Mouse (Mus musculus): ENCODE measurements around the gene Lmod2. TPM values are rescaled to one million over a fixed set of nuclear protein-coding genes. Genes with fewer than 3 reads are reported as not detected.
A peak's percentile ranks its signal among the peaks of the same experiment; 100 is the strongest.

Gene Lmod2
- 10 to 100 TPM; 11.5 to 17.4 TPM for total RNA-seq (2021)
- long read RNA-seq, experiment 1, partial matches to known transcripts = 0 of 2 reads
- long read RNA-seq, experiment 1, other reads (novel, unspliced or antisense) = 0 of 2 reads
- long read RNA-seq, experiment 2, partial matches to known transcripts = 0 of 1 reads
- long read RNA-seq, experiment 2, other reads (novel, unspliced or antisense) = 0 of 1 reads

DNA sequence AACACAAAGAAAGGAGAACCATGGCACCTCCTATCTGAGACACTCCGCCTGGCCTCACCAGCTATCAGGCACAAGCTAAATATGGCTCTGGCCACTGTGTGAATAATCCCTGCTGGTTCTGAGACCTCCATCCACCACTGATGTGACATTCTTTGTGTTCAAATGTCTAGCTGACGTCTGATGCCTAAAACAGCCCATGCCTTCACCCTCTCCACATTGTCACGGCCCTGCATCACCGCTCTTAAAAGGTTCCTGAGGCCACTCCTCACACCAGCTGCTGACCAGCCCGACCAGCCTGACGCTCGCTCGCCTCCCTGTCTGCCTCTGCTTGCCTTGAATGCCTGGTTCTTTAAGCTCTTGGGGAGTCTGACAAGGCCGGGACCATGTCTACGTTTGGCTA is at the start of gene Lmod2:
Lmod2 (plus strand) TSS at position 263 of the 400 bp plus-strand sequence.
- no peak for DNase-seq

DNA sequence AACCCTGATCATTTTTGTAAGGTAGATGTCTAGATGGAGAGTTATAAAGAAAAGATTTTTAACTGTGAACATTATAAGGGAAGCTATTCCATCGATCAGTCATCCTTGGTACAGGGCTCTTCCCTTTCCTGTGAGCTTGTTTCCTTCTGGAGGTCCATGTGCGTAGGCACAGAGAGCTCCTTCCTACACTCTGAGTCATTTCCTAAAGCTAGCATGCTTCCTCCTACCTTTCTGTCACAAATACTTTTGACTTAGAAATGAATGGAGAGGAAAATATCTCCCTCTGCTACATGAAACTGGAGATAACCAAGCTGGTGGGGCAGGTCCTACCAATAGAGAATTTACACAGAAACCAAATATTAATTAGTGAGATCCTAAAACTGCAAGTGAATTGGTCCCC is 47.8 kb upstream of the Lmod2 start:
- DNase-seq = no peak

DNA sequence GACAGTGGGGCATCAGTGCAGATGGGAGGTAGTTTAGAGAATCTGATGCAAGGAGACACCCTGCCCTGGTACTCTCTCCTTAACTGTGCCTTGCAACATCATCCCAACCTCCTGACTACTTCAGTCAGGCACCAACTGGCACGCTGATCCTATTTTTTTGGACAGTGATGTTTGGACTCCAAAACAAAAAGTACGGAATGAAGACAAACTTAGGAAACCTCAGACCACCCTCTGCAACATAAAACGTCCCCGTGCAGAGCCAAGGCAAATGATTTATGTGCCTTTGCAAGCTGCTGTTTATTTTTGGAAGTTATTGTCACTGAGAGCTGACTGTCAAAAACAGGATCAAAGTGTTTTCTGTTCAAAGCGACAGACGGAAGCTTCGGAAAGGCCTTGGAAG is 45.5 kb upstream of the Lmod2 start:
- no peak for DNase-seq

GRCm38 (mm10) chr6:24554427-24555086 is 43.0 kb upstream of the Lmod2 start:
- no peak for DNase-seq

DNA sequence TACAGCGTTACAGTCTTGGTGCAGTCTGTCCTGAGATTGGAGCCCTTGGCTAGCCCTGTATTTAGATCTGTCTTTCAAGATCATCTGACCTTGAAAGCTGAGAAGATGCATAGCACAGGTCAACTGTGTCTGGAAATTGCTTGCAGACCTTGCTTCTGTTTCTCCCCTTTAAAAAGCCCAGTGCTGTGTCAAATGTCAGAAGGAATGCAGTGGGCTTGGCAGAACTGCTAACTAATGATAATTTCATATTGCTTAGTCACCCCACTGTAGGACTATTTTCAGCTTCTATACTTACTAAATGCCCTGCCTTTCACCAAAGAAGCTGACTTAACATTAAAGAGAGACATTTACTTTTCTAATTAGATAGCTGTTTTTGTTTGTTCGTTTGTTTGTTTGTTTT is 42.1 kb upstream of the Lmod2 start:
- DNase-seq = no peak

DNA sequence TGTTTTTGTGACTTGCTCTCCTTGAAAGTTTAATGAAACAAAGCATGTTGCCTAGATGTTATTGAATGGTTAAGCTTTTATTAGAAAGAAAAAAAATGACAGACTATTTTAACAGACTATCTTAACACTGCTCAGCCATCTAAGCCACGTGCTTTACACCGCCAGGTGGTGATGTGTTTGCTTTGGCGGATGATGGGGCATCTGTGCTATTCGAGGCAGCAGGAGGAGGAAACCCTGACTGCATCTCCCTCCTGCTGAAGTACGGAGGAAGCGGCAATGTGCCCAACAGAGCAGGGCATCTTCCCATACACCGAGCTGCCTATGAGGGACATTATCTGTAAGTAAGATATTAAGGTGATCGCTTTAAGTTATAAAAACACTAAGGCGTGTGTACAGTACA is 33.5 kb upstream of the Lmod2 start:
- DNase-seq = no peak

- DNase-seq = no peak
Observed at GRCm38 (mm10) chr6:24564886-24565285, 32.7 kb upstream of the Lmod2 start.

GRCm38 (mm10) chr6:24568963-24569362 is 28.6 kb upstream of the Lmod2 start:
- DNase-seq = no peak

- no peak for DNase-seq
Observed at GRCm38 (mm10) chr6:24569711-24570110, 27.9 kb upstream of the Lmod2 start.

- DNase-seq = no peak
Observed at GRCm38 (mm10) chr6:24570278-24570677, 27.3 kb upstream of the Lmod2 start.

GRCm38 (mm10) chr6:24571126-24571525 is 26.4 kb upstream of the Lmod2 start:
- DNase-seq = no peak

- no peak for DNase-seq
Observed at GRCm38 (mm10) chr6:24572431-24572830, 25.1 kb upstream of the Lmod2 start.

GRCm38 (mm10) chr6:24573319-24573718 is 24.2 kb upstream of the Lmod2 start:
- no peak for DNase-seq

DNA sequence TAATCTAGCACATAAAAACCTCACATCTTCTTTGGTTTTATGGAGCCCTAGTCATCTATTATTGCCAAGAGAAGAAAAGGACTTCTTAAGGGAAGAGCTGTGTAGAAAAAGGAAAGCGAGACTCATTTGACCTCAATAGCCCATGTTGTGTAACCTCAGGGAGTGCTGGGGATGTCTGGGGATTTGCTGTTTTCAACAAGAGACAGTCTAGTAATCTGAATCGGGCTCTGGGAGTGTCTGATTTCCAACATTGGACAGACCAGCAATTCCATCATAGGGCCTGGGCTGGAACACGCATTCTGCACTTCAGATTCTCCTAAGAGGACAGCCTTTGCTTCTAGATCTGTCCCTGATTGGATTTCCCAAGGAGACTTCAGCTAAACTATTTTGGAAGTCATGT is 14.1 kb upstream of the Lmod2 start:
- peak; percentile 18 for DNase-seq

GRCm38 (mm10) chr6:24585431-24586310 is 11.9 kb upstream of the Lmod2 start:
- DNase-seq = peak; percentile 13

DNA sequence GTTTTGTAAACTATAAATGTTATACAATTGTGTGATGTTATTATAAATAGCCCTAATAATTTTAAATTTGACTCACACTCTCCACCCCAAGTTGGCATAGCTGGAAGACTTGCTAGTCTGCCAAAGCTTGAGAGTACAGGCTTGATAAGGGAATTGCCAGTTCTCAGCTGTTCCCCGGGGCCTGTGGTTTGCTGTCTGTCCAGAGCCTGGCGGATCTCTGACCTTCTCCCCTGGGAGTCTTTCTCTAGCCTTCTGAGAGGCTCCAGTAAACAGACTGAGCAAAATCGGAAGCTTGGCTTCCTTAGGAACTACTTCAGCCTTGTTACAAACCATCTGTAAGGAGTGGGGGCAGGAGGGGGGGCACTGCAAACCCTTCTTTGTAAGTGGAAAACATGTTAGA is 10.7 kb upstream of the Lmod2 start:
- DNase-seq = peak; percentile 60

DNA sequence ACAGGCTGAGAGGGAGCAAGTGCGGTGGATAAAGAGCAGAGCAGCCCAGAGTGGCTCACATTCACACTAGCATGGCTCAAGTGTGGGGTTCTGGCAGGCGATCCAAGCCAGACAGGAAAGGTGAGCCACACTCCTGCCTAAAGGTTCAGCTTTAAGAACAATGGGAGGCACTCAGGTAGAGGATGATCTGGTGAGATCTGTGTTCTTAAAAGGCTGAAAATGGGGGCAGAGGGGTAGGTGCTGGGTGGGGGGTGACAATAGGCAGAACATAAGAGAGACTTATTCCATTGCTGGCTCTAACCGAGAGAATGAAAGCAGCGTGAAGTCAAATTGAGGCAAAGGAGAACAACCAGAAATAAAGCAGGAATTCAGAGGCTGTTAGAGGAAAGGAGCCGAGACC is 7.3 kb upstream of the Lmod2 start:
- no peak for DNase-seq

GRCm38 (mm10) chr6:24591525-24592218 is 5.9 kb upstream of the Lmod2 start:
- DNase-seq = no peak

DNA sequence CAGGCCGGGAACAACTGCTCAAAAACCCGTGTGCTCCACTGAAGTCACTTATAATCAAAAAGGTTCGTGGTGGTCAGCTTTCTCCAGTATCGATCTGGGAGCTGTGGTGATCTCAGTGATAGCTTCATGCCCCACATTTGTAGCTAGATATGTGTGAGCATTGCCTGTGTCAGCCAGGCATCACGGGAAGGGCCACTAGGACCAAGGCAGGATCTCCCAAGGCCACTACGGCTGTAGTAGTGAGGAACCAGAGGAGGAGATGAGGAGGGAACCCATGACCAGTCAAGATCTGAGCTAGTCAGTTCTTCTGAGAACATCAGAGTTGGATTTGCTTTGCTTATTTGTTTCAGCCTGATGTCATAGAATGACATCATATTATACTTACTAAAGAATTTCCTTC is 1.6 kb downstream of the Lmod2 start:
- DNase-seq = no peak

- DNase-seq = no peak
Observed at GRCm38 (mm10) chr6:24599639-24600038, 2.1 kb downstream of the Lmod2 start.

GRCm38 (mm10) chr6:24600134-24600533 is 2.6 kb downstream of the Lmod2 start:
- DNase-seq = no peak

GRCm38 (mm10) chr6:24600726-24601125 is 3.2 kb downstream of the Lmod2 start:
- DNase-seq = no peak

GRCm38 (mm10) chr6:24601668-24602067 is 4.1 kb downstream of the Lmod2 start:
- DNase-seq = peak; percentile 3
